Mouse (Mus musculus): ENCODE measurements around the gene Timm17b. TPM values are rescaled to one million over a fixed set of nuclear protein-coding genes. Genes with fewer than 3 reads are reported as not detected.
"Not testable (repeated sequence)": the region's sequence is repeated elsewhere in the genome, so short reads cannot be mapped to it uniquely, and the experiment has no call there.

Timm17b gene
- 10 to 100 TPM; 37.8 to 38.5 TPM for total RNA-seq (2021)
- long read RNA-seq, experiment 1, transcript Timm17b-201 (6 exons, 2,381 nt) = major isoform, 53 of 64 reads
- long read RNA-seq, experiment 1, partial matches to known transcripts = 3 of 64 reads
- long read RNA-seq, experiment 1, other reads (novel, unspliced or antisense) = 4 of 64 reads
- long read RNA-seq, experiment 2, transcript Timm17b-201 (6 exons, 2,381 nt) = major isoform, 42 of 48 reads
- long read RNA-seq, experiment 2, partial matches to known transcripts = 2 of 48 reads
- long read RNA-seq, experiment 2, other reads (novel, unspliced or antisense) = 2 of 48 reads

DNA sequence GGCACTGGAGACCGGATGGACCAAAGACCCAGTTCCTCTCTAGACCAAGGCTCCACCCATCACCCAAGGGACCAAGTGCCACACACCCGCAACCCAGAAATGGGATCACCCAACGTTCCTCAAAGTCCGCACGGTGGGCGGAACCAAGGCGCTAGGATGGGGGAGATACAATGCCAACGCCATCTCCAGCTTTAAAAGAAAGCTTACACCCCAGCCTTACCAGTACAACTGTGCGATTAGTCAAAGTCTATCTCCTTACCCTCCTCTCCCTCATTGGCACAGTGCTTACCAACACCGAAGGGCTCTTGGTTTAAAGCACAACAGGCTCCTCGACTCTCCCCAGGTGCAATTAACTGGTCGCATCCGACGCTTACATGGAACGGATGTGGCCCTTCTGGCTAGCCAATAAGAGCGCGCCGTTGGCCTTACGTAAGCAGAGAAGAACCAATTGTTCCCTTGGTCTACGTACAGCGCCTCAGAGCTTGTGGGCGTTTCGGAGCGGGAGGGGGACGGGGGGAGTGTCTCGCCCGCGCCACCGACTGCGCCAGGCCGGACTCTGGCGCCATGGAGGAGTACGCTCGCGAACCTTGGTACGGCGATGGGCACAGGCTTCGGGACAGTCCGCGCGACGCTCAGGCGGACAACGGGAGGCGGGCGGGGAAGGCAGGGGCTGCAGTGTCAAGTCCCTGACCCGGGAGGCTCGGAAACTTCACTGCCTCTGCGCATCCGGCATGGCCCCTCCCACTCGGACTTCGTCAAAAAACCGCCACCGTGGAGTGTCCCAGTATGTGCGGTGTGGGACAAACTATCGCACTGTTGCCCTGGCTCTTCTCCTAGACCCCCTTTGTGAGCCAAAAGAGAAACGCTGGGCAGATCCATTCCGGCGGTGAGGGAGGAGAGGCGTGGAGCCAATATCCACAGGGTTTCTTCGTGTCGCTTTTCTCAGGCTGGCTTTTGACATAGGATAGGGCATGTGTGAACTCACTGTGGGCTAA, at the start of gene Timm17b, which contains the start of gene Pqbp1:
Gene Timm17b, plus strand, starts transcription at position 478 of the 995 bp plus-strand sequence.
Gene Pqbp1, minus strand, starts transcription at position 390 of the 995 bp plus-strand sequence.
- DNase-seq = peak; percentile 89

DNA sequence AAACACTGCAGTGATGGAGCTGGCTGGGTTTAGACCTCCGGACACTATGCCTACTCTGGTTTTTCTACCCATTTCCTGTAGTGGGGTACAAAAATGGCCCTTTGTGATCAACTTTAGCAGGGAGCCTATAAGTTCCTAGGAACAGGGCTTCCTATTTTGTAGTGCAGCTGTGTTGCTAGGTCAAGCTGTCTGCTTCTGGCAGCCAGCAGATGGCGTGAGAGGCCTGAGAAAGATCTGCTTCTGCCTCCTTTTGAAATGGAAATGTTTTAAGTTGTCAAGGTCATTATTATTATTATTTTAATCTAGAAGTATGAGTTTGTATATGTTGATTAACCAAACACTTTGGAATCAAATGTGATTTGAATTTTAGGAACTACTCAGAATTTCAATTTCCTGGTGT, 44.6 kb upstream of the Timm17b start:
- DNase-seq = no peak

DNA sequence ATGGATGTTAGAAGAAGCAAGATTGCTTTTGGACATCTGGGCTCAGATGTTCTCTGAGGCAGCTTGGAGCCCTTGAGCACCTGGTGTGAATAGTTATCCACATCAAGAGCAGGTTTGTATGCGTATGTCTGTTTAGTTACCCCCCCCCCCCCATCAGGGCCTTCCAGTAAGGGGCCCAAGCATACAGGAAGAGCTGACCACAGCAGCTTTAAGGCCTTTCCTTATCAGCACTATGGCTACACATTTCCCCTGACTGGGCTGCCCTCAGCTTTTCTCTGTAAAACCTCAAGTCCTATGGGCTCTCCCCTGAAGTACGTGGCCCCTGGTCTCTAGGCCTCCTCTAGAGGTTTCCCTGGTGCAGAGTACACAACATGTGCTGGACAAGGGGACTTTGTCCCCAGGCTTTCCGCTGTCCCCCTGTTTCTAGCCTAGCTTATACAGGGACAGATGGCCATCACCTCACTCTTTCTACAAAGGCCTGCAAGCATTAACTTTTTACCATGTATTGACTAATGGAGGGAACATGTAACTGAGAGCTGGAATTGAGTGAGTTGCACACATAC, 39.9 kb upstream of the Timm17b start:
- no peak for DNase-seq

GRCm38 (mm10) chrX:7863181-7863580, 36.0 kb upstream of the Timm17b start:
- no peak for DNase-seq

DNA sequence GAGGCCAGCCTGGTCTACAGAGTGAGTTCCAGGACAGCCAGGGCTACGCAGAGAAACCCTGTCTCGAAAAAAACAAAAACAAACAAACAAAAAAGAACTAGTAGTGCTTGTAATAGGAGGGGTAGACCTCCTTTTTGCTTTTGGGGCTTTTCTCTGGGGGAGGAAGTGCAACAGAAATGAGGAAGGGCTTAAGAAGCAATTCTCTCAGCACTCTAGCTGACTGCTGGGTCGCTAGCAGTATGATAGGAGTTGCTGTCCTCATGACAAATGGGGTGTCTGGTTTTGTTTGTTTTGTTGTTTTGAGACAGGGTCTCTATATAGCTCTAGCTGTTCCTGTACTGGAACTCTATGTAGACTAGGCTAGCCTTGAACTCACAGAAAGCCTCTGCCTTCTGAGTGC, 34.6 kb upstream of the Timm17b start:
- DNase-seq = no peak

DNA sequence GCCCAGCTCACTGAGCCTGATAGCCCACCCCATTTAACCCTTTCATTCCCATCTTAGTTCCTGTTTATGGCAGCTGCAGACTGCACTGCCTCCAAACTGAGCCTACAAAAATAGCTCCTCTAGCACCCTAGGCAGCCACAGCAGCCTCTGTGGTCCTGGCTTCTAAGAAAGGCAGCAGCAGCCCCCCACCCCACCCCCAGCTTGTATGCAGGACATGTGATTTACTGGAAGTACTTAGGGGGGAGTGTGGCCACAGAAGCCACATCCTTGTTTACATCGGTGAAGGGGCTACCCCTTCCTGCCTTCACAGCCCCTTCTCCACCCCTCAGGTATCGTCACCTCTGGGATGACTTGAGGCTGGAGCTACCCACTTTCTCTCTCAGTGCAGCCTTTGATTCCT, 33.8 kb upstream of the Timm17b start:
- DNase-seq = no peak

GRCm38 (mm10) chrX:7865786-7866185, 33.4 kb upstream of the Timm17b start:
- DNase-seq = no peak

DNA sequence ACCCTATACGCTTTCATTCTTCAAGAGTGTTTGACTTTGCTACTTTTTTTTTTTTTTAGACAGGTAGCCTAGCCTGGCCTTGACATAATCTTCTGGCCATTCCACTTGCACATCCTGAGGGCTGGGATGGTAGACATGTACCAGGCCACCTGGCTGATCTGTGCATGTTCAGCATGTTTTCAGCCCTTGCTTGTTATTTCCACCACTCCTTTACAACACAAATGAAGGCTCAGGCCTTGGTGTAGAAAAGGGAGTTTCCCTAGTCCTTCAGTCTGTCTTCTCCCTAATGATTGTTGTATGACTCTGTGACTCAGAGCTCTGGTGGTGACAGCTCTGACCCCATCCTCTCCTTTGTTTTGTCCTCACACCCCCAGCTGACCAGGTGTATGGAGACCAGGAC, 32.0 kb upstream of the Timm17b start:
- DNase-seq = no peak

- no peak for DNase-seq
These were observed 30.7 kb upstream of the Timm17b start for GRCm38 (mm10) chrX:7868506-7868905.

- DNase-seq = no peak
These were observed 29.3 kb upstream of the Timm17b start for GRCm38 (mm10) chrX:7869826-7870225.

- peak; percentile 75 for DNase-seq
These were observed 21.1 kb upstream of the Timm17b start, which contains the start of gene Pim2 for GRCm38 (mm10) chrX:7878007-7878419. Pim2 (plus strand) TSS chrX:7878262.

DNA sequence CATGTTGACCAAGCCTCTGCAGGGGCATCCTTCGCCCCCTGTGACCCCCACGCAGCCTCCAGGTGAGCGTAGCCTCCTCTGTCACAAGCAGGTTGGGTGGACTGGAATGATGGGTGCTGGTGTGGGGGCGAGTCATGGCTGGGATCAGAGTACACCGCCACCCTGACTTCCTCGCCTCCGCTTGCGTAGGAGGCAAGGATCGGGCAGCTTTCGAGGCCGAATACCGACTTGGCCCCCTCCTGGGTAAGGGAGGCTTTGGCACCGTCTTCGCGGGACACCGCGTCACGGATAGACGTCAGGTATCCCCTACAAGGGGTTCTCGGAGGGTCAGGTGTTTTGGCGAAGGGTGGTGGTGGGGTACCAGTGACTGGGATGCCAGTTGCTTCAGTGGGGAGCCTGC, 20.7 kb upstream of the Timm17b start:
- no peak for DNase-seq

- peak; percentile 59 for DNase-seq
These were observed 19.3 kb upstream of the Timm17b start for GRCm38 (mm10) chrX:7879819-7880218.

- DNase-seq = peak; percentile 85
These were observed 15.2 kb upstream of the Timm17b start, which contains the start of gene Slc35a2 for GRCm38 (mm10) chrX:7883841-7884567. Slc35a2 (plus strand) TSS chrX:7884028.

DNA sequence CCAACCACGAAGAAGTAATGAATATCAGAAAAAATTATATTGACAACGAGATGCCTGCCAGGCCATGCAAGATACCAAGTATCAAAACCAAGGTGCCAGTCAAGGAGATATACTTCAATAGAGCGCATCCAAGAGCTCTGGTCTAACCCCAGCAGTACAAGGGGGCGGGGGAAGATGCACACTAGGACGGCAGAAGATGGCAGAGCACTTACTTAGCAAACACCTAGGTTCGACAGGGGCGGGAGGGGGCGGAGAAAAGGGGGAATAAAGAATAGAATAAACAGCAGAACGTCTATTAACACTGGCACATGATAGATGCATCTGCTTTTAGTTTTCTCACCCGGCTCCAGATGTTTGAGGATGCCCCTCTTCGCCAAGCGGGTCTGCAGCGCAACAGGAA, 946 bp upstream of the Timm17b start:
- no peak for DNase-seq

DNA sequence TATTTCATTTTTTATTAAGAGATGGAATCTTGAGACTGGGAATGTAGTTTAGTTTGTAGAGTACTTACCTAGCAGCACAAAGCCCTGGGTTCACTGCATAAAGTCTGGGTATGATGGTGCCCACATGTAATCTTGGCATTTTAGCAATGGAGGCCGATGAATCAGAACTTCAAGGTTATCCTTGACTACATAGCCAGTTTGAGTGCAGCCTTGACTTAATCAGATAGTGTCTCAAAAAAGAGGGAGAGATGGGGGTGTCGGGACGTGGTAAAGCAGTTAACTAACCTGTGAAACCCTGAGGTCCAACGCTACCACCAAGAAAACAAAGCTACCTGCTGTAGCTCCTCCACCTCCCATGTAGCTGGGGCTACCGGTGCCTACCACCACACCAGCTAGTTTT, 5.3 kb downstream of the Timm17b start:
- no peak for DNase-seq

- DNase-seq = no peak
These were observed 8.6 kb downstream of the Timm17b start, which contains the start of gene Gm10491 for GRCm38 (mm10) chrX:7907735-7908134. Gm10491 (minus strand) TSS chrX:7907835.

DNA sequence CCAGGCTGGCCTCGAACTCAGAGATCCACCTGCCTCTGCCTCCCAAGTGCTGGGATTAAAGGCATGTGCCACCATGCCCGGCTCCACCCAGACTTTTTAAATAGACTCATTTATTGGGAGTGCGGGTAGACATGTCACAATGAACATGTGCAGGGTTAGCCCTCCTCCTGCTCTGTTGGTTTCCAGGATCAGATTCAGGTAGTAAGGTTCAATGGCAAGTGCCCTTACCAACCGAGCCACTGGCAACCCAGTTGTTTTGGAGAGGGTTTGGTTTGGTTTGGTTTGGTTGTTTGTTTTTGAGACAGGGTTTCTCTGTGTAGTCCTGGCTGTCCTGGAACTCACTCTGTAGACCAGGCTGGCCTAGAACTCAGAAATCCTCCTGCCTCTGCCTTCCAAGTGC, 10.1 kb downstream of the Timm17b start, which contains the start of gene Gm10490:
Gene Gm10490, plus strand, starts transcription at position 301 of the 400 bp plus-strand sequence.
- not testable (repeated sequence) for DNase-seq

DNA sequence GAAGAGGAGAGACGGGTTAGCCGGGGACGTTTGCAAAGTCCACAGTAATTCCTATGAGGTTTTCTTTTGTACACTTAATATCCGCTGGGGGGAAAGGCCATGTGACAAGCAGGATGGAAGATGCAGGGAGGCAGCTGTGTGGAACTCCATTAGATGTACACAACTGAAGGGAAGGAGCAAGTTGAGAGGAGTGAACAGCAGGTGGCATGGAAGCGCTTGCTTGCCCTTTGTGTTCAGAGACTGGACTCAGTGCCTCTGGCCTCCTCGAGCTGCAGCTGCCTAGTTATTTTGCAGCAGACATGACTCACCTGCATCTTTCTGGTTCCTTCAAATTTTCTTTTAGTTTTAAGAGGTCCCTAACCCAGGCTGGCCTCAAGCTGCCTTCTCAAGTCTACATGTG, 11.3 kb downstream of the Timm17b start:
- no peak for DNase-seq

DNA sequence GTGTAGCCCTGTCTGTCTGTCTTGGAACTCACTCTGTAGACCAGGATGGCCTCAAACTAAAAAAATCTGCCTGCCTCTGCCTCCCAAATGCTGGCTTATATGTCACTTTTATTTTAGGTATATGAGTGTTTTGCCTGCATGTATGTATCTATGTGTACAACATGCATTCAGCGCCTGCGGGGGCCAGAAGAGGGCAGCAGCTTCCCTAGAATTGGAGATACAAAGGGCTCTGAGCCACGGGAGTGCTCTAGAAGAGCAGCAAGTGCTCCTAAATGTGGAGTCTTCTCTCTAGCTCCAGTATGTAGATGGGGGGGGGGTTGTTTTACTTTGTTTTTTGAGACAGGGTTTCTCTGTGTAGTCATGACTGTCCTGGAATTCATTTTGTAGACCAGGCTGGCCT, 16.5 kb downstream of the Timm17b start:
- not testable (repeated sequence) for DNase-seq

DNA sequence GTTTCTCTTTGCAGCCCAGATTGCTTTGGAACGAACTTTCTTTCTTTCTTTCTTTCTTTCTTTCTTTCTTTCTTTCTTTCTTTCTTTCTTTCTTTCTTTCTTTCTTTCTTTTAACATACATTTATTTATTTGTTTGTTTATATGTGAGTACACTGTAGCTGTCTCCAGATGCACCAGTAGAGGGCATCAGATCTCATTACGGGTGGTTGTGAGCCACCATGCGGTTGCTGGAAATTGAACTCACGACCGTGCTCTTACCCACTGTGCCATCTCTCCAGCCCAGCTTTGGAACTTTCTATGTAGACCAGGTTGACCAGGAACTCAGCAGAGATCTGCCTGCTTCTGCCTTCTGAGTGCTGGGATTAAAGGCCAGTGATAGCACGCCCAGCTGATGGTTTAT, 18.8 kb downstream of the Timm17b start:
- DNase-seq = not testable (repeated sequence)

Measured in gastrocnemius, postnatal 25 days (tissue).